Mouse (Mus musculus) spleen, adult 18-20 months (tissue): Measurements from ENCODE around the gene Map4k5.

ENCODE experiments used
- DNase-seq, 2 experiments: peaks; one replicate each; pipeline ENCODE4 v3.0.0; 2022; ENCODE audit warnings: mixed read lengths in 2 of 2

Gene Map4k5

DNA sequence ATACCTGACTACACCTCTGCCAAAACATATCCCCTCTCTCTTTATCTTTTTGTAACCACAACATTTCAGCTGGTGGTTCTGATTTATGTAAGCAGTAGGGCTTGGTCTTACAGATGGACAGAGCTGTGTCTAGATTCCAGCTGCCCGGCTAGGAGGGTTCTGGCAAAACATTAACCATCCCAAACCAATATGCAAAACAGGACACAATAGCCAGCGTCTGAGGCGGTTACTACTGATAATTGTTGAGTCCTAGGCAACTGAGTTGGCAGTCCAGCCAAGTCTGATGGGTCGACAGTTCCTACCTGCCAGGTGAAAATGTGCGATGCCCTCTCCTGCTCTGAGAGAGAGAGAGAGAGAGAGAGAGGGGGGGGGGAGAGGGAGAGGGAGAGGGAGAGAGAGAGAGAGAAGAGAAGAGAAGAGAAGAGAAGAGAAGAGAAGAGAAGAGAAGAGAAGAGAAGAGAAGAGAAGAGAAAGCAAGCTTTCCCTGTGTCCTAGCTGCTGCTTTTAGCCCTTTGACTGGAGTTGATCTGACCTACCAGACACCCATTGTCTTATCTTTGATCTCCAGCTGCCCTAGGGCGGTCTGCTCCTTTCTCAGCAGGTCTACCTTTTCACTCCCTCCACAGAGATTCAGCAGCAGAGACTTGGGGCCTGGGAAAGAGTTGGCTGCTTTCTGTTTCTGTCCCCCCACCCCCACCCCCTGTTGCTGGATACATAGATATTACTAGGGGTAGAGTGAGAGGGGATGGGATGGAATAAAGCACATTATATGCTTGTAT is 109.6 kb downstream of the Map4k5 start:
- DNase-seq = no peak

DNA sequence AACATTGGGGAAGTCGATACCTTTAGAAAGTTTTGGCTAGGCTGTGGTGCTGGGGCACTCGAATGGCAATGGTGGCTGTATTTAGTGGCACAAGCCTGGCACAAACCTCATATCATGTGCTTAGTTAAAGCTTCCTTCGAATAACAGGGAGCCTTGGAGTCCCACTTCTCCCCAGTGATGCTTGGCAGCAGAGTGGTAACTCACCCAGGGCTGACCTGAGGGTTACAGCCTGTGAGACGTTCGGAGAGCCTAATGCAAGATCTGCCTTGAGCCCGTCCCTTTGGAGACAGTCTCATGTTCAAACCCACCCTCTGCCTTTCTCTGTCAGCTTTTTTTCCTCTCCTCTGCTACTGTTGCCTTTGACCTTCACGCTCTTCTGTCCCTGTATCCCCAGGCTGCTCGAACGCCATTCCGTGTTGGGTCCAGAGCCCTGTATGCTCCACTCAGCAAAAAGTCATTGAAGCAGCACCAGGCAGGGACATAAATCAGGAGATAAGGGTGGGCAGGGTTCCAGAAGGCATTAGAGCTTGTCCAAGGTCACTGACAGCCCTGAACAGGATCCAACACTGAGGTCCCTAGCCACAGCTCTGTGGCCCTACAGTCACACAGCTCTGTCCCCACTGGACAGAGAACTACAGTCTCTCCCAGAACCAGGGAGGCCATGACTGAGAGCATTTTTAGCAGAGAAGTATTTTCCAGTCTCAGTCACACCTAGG is 110.9 kb downstream of the Map4k5 start:
- DNase-seq = no peak

DNA sequence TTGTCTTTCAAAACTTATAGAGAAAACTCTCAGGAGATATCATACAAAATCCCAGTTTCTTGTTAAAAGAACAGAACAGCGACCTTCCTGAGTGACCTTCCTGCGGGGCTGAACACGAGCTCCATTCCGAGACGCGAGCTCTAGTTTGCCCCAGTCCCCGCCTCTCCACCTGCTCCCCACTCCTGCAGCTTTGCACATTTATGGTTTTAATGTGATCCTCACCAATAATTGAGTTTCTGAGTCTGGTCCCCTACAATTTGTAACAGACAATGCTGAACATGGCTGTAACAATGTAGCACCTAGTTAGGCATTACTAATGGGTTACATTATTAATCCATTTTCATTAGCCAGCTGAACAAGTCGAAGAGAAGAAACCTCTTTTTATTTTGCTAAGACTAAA is 111.5 kb downstream of the Map4k5 start:
- DNase-seq = no peak

DNA sequence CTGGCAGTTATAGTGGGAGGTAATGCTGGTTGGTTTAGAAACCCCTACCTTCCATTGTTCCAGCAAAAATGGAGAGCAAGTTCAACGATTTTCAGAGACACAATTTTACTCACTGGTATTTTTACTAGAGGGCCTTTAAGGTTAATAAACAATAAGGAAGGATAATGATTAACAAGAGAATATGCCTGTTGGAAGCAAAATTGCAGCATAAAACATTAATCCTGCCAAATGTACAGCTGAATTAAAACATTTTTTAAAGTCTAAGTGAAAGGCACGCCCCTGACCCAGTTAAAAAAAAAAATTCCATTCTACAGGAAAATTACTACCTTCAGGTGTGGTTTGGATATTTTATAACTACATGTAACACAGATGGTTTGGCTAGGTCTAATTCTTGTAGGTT is 115.0 kb downstream of the Map4k5 start:
- DNase-seq = no peak

DNA sequence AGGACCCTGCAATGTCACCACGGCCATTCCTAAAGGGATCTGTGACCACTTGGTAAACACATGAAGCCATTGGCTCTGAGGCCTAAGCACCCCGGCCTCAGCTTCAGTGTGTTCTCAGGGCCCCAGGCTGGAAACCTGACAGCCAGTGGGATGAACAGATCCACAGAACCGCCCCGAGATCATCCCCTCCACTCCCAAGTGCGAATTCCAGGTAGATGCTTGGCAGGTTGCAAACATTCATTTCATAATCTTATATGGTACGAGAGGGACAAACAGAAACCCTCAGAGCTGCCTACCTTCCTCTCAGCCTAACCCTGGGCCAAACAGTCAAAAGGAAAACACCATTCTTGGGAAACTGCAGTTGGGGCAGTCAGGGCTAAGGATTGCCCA is 115.7 kb downstream of the Map4k5 start:
- no peak for DNase-seq

DNA sequence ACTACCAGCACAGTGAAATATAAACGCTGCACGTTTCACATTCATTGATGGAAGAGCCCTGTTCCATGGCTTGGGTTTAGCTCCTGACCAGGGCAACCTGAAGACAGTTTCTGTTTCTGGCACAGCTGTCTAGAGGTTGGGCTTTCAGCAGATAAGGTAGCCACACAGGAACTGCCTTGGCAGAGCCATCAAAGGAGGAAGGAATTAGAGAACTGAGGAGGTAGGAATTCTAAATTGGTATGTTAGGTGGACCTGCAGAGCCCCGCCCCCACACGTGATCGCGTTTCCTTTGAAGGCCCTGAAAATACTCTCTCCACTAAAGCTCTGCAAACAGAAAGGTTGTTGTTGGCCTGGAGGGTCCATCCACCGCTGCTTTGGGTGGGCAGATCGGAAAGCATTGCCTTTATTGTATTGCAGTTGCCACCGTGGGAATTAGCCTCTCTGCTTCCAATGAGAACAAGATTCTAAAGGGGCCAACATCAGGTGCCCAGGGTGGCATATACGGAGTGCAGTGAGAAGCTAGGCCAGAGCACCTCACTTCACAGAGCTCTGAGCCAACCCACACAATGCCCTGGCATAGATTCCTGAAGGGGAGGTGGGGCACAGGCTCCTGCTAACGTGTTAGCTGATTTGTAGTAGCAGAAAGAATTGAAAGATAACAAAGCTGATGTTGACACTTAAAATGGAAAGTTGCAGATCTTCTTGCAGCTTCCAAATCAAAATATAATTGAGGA is 116.2 kb downstream of the Map4k5 start:
- DNase-seq = peak in 1 of 2 experiments; percentile 34

DNA sequence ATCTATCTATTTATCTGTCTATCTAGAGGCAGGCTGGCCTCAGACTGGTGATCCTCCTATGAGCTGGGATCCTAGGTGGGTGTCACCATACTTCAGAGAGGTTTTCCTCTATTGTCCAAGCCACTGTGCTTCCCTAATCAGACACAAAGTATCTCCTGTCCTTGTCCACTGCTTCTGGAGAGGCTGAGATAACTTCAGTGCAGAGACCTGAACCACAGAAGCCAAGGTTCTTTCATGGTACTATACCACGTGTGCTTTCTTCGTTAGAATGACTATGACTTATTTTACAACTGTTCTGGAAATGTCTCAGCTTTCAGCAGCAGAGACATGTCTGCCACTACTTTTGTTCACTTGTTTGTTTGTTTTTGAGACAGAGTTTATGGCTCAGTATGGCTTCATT is 124.2 kb downstream of the Map4k5 start:
- DNase-seq = no peak

DNA sequence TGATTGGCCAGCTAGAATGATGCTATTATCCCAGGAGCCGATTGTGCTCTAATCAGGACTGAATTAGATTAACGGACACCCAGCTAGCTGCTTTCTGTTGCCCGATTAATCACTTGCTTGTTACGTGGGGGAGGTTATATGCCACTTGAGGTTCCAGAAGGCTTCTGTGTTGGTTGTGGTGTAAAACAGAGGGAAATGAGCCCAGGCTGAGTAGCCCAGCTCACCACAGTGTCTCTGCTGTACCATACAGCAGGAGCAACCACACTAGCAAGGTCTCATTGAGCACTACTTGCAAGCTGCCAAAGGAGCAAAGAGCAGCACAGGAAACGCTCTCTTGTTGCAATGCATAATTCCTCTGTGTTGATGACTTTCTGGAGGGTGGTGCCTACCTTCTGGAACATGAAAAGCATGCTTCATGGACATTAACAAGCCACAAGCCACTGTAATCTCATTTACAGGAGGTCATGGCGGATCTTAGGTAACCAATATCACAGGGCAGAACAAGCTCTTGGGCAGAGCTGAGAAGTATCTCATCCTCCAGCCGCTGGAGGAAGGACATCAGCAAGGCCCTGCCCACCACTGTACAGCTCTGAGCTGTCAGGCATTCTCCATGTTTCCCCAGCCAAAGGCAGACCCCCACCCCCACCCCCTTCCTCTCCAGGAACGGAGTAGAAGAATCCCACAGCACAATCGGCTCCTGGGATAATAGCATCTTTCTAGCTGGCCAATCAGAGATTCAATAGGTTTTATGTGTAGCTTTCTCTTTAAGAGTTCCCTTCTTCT is 125.3 kb downstream of the Map4k5 start:
- no peak for DNase-seq

DNA sequence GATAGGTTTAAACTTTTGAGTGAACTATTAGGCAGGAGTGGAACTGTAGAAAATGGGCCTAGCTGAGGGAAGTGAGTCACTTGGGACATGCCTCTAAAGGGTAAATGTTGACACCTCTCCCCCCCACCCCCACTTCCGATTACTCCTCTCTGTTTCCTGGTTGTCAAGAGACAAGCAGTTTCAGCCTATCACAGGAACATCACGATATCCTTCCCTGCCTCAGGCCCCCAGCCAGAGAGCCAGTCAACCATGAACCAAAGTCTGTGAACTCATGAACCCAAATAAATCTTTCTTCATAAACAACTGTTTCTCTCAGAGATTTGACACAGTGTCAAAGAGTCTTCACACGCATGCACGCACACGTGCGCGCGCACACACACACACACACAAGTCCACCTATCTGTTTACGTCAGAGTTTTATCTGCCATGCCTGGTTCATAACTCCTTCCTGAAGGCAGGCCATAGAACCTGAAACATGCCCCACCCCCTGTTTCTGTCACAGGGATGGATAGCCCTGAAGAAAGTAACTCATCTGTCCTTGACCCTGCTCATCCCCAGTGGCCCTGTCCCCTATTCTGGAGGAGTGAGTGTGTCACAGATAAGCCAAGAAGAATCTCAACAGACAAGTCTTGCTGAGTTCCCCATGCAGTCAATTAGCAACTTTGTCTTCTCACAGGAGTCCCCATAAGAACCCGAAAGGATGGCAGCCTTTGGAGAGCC is 126.7 kb downstream of the Map4k5 start:
- no peak for DNase-seq

DNA sequence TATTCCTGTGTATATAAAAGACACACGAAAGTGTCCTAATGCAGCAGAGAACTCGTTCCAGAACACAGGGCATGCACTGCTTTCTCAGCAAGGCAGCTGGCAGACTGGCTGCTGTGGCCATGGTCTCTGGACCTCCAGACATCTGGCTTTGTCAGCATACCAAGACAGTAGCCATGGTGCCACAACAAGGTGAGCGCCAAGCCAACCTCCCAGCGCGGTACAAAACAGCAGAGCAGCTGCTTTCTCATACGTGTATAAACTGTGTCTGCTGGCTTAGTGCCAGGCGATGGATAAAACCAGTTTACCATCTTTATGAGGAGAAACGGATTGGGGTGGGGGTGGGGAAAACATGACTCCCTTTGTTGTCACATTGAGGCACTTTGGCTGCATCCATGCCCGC is 127.5 kb downstream of the Map4k5 start:
- DNase-seq = no peak

DNA sequence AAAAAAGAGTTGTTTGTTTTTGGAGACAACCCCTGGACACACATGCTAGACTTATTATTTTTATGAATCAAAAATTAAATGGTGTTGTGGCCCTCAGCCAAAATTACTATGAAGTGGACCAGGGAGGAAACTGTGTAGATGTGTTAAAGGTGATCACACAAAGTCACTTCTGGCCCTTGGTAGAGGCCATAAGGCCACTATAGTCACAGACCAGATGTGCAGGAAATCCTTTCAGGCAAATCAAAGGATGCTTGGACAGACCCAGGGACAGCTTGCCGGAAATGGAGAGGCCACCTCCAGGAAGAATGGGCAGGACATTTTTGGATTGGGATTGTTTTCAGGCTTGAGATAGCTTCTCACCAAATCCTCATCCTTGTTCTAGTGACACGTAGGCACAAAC is 131.4 kb downstream of the Map4k5 start:
- no peak for DNase-seq

DNA sequence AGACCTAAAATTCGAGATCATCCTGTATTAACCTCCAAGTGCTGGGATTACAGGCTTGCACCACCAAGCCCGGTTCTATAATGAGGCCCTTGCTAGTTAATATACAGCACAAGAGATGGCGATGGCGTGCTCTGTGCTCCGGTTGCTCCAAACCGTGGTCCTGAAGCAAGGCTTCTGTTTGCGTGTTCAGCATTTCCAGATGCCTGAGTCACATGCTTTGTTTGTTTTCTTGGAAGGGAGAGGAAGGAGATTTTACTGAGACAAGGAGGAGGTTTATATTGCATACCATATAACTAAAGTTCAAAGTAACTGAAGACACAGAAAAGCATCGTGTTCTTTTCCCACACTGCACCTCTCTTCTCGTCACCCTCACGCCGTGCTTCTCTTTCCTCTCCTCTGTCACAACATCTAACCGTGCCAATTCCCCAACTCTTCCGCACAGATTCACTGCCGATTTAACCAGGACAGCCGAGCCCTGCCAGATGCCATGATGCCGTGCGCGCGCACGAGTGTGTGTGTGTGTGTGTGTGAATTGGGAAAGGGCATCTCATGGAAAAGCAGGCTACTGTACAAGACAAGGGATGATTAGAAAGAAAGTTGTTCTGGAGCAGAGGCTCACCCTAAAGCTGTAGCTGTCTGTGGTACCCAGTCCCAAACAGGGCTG is 132.1 kb downstream of the Map4k5 start:
- no peak for DNase-seq

DNA sequence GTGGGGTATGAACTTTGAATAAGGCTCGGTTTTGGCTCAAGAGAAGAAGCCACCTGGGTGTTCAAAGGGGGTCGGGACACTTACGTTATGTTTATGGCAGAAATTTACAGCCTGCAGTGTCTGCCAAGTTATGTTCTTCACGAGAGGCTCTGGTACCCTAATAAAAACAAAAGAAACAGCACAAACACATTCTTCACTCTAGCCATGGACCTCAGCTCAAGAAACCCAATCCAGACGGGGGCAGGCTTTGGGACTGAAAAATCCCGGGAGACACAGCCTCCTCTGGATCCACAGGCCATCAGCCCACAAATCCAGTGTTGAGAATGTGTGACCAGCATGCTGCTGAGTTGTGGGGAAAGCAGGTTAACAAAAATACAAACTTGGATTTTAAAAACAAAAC is 133.0 kb downstream of the Map4k5 start:
- no peak for DNase-seq

DNA sequence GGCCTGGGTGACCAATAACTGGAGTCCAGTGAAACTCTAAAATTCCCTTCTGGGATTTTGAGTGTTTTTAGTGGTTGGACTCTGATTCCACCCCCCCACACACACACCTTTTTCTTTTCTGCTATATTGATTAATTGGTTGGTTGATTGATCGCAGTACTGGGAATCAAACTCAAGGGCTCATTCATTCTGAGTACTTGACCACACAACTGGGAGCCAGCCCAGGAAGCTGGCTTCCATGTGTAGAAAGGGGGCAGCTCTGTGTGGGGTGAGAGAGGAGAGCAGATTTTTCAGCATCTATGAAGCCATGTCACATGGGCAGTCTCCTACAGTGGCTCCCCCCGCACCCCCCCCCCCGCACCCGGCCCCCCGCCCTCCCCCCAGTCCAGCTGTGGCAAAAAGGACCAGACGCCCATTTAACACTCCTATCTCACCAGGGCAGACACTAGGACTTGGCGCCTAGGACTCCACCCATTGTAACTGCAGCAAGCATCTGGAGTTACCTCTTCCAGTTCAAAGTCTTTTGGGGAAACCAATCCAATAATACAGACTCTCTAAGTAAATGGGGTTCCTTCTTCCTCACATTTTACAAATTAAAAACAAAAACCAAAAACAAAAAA is 133.6 kb downstream of the Map4k5 start:
- DNase-seq = no peak

DNA sequence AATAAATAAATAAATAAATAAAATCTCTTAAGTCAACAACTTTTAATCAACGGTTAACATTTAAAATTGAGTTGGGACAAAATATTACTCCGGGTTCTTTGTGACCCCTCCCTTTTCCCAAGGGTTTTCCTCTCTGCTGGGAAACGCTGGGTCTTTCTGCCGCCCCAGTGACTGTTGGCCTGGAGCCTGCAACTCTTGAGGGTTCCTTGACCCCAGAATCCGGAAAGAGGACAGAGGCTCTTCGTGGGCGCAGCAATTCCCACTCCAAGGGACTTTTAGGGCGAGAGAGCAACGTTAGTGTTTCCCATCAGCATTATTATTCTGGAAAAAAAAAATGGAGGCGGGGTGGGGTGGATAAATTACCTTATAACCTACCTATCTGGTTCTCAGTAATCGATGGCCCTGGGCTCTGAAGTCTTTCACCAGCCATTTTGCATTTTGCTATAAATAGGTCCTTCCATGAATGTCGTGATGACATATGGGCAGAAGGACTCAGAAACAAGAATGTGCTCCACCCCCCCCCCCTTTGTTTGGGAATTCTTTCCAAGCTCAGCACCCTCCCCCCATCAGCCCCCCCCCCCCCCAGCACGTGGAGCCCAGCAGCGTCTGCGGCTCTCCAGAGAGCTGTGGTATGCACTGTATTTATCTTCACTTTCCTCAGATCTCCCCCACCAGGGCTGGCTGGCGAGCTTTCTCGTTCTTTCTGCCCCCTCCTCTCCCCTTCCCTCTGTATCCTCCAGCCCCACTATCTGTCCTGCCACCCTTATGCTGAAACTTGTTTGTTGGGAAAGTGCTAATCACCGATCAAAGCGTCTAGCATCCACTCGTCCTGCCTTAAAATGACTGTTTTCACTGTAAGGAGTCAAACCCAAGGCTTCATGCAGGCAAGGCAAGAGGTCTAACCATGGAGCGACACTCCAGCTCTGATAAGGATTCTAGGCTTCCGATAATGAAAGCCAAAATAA is 134.5 kb downstream of the Map4k5 start:
- DNase-seq = no peak

DNA sequence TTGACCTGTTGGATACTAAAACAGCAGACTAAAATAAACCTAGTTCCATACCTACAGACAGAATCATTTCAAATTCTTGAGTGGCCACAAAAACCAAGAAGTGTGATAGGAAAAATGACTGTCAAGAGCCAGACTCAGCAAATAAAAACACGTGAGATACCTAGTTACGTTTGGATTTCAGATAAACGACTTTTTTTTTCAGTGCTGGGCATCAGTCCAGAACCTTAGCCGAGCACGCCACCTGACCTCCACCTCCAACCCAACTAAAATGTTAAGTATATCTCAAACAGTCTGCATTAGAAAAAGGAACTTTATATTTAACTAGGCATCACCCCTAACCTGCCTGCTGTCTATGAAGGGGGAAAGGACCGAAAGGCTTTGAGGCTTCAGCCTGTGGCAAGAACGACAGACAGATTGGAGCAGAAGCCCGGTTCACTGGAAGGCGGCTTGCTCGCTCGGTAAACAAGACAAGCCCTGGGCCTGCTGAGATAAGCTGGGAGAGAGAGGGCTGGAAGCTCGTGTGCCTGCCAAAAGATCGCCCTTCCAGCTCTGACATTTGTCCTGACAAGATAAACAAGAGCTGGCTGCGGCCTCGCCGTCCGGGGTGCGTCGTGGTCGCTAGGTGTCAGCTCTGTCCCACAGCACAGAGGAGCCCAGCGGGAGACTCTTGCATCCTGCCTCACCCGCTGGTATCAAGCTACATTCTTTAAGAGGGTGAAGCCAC is 135.4 kb downstream of the Map4k5 start:
- peak; percentile 67 to 77 for DNase-seq

DNA sequence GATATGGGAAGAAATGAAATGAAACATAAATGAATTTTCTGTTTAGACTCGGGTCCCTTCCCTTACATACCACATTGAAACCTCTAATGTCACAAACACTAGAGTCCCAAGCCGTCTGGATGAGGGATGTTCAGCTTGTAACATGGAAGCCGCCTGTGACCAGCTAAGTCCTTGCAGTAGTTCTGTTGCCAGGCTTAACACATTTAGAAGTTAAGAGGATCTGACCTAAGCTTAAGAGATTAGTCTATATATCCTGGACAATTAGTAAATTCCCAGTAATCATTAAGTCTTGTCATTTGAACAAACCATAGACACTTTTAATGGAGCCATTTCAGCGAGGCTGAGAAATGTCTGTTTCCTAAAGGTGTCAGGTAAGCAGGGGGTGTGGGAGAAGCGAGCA is 137.0 kb downstream of the Map4k5 start:
- DNase-seq = no peak

DNA sequence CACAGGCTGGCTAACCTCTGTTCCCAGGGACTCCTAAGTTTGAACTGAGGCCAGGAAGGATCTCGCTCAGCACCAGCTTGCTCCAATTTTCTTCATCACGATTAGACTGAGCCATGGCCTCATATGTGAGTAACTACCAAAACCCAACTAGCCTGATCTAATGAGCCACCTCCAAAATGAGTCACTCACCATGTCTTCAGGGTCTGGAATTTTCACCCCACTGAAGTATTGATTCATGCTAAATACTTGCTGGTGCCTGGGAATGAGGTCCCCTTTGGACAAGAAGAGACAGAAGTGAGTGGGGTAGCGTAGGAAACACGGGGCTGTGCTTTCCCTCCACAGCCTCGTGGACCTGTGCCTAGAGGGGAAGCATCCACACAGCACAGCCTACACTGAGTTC is 139.1 kb downstream of the Map4k5 start:
- DNase-seq = no peak
